Mouse (Mus musculus) G1E (cell line): ENCODE data around the gene Psmg3. TPM values are rescaled to one million over a fixed set of nuclear protein-coding genes. Genes with fewer than 3 reads are reported as not detected.

Experiments
- ATAC-seq: 2 replicates; pipeline ENCODE4 v1.8.0; 2016; ENCODE audit warnings: mild to moderate bottlenecking; ENCODE audit not compliant: insufficient number of reproducible peaks, poor library complexity, low FRiP score, severe bottlenecking; ENCODE audit errors: extremely low read depth
- DNase-seq: peaks from one replicate; pipeline ENCODE4 v3.0.0; 2012; ENCODE audit warnings: low spot score
- H3K27me3 ChIP-seq: 2 replicates; pipeline ENCODE4 v1.6.1; 2012; ENCODE audit warnings: mild to moderate bottlenecking, low read length, inconsistent platforms; ENCODE audit not compliant: insufficient read depth
- H3K36me3 ChIP-seq: replicated peaks from 2 replicates; pipeline ENCODE3; 2012; ENCODE audit warnings: mild to moderate bottlenecking, inconsistent platforms
- H3K4me1 ChIP-seq: 2 replicates; pipeline ENCODE4 v1.6.1; 2012; ENCODE audit warnings: low read depth, low read length, inconsistent platforms, mixed read lengths; ENCODE audit not compliant: insufficient read depth
- H3K4me3 ChIP-seq: 2 replicates; pipeline ENCODE4 v1.5.1; 2012; ENCODE audit warnings: low read depth, mild to moderate bottlenecking, inconsistent platforms, low read length, moderate library complexity, mixed read lengths
- H3K9me3 ChIP-seq: replicated peaks from 2 replicates; pipeline ENCODE4 v1.6.1; 2012; ENCODE audit warnings: inconsistent platforms
- CTCF ChIP-seq: IDR thresholded peaks from 2 replicates; pipeline ENCODE4 v1.5.1; 2012; ENCODE audit warnings: low read depth, low read length, inconsistent platforms, mixed read lengths
- GATA1 ChIP-seq: IDR thresholded peaks from 2 replicates; pipeline ENCODE4 v1.6.1; 2012; ENCODE audit warnings: borderline replicate concordance, low read length, inconsistent platforms, mixed read lengths
- GATA2 ChIP-seq: IDR thresholded peaks from 2 replicates; pipeline ENCODE4 v1.6.1; 2012; ENCODE audit warnings: low read depth, low read length, inconsistent platforms, borderline replicate concordance
- POLR2AphosphoS5 ChIP-seq: IDR thresholded peaks from 2 replicates; pipeline ENCODE4 v1.6.1; 2012; ENCODE audit warnings: low read depth, low read length, inconsistent platforms; ENCODE audit not compliant: insufficient replicate concordance
- TAL1 ChIP-seq: conservative IDR thresholded peaks from 2 replicates; pipeline ENCODE4 v1.6.1; 2012; ENCODE audit warnings: low read depth, low read length, inconsistent platforms, mixed read lengths
- polyA plus RNA-seq: library from polyadenylated mRNA; stranded (reverse); fragments of >175 nt; gene quantifications from 2 replicates; pipeline ENCODE4 v1.2.3, GENCODE M21; 2012
- total RNA-seq, 2 experiments: library from RNA; stranded (forward) in 1 of 2; stranded (reverse) in 1 of 2; fragments of 200-1000 nt in 1 of 2; fragments of >200 nt in 1 of 2; fragmentation: Nextera tagmentation in 1 of 2; gene quantifications; 2 replicates each; pipeline ENCODE4 v1.2.3; 2014 to 2017

Gene Psmg3
- total and polyA plus RNA-seq, 3 experiments, result 17.5 to 52.7 (median 29.3) TPM

DNA sequence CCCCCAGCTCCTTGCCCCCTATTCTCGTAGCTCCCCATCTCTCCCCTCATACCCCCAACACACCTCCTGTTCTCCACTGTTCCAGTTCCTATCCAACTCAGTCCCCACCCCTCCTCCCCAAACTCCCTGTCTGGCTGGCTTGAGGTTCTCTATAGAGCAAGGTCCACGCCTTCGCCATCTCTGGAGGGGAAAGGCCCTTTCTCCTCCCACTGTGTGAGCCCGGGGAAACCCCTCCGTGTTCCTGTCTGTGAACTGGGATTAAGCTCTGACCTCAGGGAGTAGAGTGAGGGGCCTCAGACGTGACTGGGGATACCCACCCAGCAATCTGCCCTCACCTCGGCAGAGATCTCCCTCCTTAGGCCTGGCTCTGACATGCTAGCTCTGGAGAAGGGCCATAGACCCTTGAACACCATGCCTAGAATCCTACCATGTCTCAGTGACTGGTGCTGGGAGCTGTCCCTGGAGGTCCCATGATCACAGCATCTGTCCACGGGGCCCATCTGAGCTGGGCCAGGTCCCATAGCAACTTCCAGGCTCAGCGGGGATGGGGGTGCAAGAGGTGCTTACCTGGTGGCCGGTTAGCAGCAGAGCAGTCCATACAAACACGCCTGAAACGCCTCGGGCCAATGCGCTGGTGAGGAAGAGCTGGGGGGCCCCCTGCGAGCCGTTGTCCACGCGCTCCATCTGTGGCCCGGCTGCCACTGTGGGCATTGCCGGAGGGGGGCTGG lies 14.1 kb downstream of the Psmg3 start:
- no peak for TF ChIP-seq POLR2AphosphoS5
- no peak for TF ChIP-seq CTCF
- TF ChIP-seq GATA1, result no peak
- TF ChIP-seq TAL1, result no peak
- TF ChIP-seq GATA2, result no peak
- ATAC-seq, result no peak
- Histone ChIP-seq H3K4me3 (peak overlapping the region; percentile 47; the same call in 1 of the 2 replicates), H3K4me1 (peaks cover 70% of the 10 kb centered on the region), H3K9me3 (peaks cover 9% of the 10 kb centered on the region), H3K27me3 (no peaks in the 10 kb centered on the region; the same call in 1 of the 2 replicates), H3K36me3 (peaks cover 9% of the 10 kb centered on the region)
- DNase-seq, result no peak

DNA sequence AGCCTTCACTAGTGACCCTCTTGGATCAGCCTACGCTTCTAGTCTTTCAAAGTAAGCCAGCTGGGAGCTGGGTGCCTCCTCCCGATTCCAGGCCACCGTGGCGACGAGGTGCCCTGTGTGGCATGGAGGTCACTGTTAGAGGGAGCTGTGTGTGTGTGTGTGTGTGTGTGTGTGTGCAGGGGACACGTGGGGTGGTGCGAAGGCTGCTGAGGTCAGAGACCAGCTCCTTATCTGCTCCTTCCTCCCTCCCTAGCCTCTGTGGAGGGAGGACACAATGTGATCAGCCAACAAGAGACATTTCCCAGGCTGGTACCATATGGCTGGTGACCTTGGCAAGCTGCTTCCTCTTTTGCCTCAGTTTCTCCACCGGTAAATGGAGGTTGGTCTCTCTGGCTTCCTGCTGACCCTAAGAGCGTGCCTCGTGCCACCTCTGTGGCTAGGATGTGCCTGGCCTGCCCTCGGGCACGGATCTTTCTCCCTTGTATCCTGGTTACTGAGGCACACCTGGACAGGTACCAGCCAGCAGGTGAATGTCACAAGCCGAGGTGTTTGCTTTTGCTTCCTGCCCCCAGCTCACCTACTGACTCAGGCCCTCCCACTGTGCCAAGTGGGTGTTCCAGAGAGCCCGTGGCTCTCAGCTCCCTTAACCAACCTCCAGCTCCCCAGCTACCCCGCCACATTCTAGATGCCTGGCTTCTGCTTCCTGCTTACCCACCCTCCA lies 14.8 kb downstream of the Psmg3 start:
- Histone ChIP-seq H3K36me3 (peaks cover 11% of the 10 kb centered on the region), H3K4me1 (peaks cover 68% of the 10 kb centered on the region), H3K9me3 (peaks cover 9% of the 10 kb centered on the region), H3K27me3 (no peaks in the 10 kb centered on the region; the same call in 1 of the 2 replicates), H3K4me3 (peak overlapping the region; percentile 47; the same call in 1 of the 2 replicates)
- no peak for TF ChIP-seq GATA1
- TF ChIP-seq POLR2AphosphoS5, result no peak
- TF ChIP-seq TAL1, result no peak
- TF ChIP-seq CTCF, result no peak
- no peak for TF ChIP-seq GATA2
- ATAC-seq, result peak; percentile 60
- peak; percentile 47 for DNase-seq

DNA sequence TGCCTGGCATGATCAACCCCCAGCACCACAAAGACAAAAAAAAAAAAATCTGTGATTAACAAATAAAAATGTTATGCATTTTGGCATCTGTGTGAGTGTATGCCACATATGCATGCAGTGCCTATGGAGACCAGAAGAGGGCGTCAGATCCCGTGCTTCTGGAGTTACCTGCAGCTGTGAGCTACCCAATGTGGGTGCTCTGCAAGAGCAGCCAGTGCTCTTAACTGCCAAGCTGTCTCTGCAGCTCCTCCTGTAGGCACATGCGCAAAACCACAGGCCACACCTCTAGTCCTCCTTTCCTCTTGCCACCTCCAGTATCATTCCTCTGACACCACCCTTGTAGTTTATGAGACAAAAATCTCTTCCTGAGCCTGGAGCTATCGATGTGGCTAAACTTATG lies 17.3 kb downstream of the Psmg3 start:
- H3K27me3 ChIP-seq, result no peaks in the 10 kb centered on the region; the same call in 1 of the 2 replicates
- no peak for TF ChIP-seq GATA2
- TF ChIP-seq POLR2AphosphoS5, result no peak
- TF ChIP-seq GATA1, result no peak
- TF ChIP-seq CTCF, result peak; percentile 10; the same call in 1 of the 2 replicates
- peaks cover 71% of the 10 kb centered on the region for H3K4me1 ChIP-seq
- H3K36me3 ChIP-seq, result peaks cover 26% of the 10 kb centered on the region
- H3K9me3 ChIP-seq, result peaks cover 9% of the 10 kb centered on the region
- H3K4me3 ChIP-seq, result no peak overlapping the region
- DNase-seq (no peak), ATAC-seq (no peak)

DNA sequence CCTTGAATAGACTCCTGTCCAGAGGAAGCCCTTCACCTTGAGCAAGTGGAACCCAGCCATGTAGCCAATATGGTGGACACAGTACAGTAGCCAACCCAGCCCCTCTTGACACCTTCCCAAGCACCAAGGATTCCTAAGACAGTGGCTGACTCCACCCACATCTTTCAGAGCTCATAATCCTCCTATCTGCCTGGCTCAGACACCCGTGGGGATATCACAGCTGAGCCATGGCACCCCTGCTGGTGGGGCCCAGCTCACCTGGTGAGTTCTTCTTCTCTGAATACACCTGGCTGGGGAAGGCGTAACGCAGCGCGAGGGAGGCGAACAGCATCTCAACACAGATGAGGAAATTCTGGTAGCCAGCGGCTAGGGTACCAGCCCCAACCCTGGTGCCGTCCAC lies 20.8 kb downstream of the Psmg3 start:
- no peak overlapping the region; the same call in 1 of the 2 replicates for H3K4me3 ChIP-seq
- H3K36me3 ChIP-seq, result peaks cover 50% of the 10 kb centered on the region
- H3K9me3 ChIP-seq, result peaks cover 9% of the 10 kb centered on the region
- H3K27me3 ChIP-seq, result no peaks in the 10 kb centered on the region
- TF ChIP-seq GATA1 (no peak), CTCF (no peak), TAL1 (no peak), GATA2 (no peak), POLR2AphosphoS5 (no peak)
- ATAC-seq (no peak), DNase-seq (no peak)
- H3K4me1 ChIP-seq, result peaks cover 72% of the 10 kb centered on the region

DNA sequence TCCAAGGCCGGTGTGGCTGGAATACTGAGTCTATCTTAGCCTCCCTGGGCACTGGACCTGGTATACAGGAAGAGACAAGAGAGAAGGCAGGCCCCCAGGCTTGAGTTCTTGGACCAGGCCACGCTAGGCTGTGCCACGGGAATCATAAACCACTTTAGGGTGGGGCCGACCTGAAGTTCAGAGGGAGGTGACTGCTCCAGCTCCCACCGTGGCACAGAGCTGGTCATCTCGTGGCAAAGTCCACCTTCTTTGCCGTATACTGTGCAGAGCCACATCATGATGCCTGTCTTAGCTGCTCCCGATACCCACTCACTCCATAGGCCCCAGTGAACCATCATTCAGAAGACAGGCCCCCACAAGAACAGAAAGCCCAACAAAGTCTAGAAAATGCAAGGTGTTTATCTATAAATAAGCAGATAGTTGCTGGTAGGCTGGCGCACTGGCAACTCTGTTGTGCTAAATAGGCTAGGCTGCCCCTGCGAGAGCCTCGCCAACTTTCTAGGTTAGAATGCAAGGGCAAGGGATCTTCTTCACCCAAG lies 22.0 kb downstream of the Psmg3 start:
- peaks cover 83% of the 10 kb centered on the region for H3K4me1 ChIP-seq
- H3K36me3 ChIP-seq, result peaks cover 63% of the 10 kb centered on the region
- H3K4me3 ChIP-seq, result peak overlapping the region; percentile 61; the same call in 1 of the 2 replicates
- H3K27me3 ChIP-seq, result no peaks in the 10 kb centered on the region
- ATAC-seq, result peak; percentile 2; the same call in 1 of the 2 replicates
- peaks cover 9% of the 10 kb centered on the region for H3K9me3 ChIP-seq
- TF ChIP-seq TAL1 (no peak), POLR2AphosphoS5 (no peak), GATA2 (no peak), CTCF (no peak), GATA1 (no peak)
- no peak for DNase-seq

DNA sequence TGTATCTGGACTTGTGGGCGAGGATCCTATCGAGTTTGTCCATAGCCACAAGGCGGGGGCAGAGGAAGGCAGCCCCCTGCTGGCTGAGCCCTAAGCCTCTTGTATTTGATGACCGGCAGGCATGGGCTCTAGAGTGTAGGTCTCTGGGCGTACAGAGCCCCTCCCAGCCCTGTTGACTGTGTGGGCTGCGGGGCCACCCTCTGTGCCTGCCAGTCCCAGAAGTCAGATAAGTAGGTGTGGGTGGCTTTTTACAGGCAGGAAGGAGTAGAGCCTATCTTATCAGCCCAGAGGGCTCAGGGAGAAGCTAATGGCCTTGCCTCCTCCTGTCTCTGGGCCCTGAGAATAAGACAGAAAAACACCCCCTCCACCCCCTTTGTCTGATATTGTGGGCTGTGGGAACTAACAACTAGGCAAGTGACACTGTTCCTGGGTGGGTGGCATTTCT lies 22.6 kb downstream of the Psmg3 start:
- Histone ChIP-seq H3K36me3 (peaks cover 68% of the 10 kb centered on the region), H3K4me3 (peak overlapping the region; percentile 61; the same call in 1 of the 2 replicates), H3K4me1 (peaks cover 83% of the 10 kb centered on the region), H3K27me3 (no peaks in the 10 kb centered on the region), H3K9me3 (peaks cover 7% of the 10 kb centered on the region)
- DNase-seq (peak; percentile 92), ATAC-seq (peak; percentile 92)
- TF ChIP-seq GATA1 (no peak), CTCF (no peak), POLR2AphosphoS5 (0 out of 2 replicates have a peak, but pooled peaks have one; percentile 49), TAL1 (peak; percentile 78)
